In the genomic region with DNA sequence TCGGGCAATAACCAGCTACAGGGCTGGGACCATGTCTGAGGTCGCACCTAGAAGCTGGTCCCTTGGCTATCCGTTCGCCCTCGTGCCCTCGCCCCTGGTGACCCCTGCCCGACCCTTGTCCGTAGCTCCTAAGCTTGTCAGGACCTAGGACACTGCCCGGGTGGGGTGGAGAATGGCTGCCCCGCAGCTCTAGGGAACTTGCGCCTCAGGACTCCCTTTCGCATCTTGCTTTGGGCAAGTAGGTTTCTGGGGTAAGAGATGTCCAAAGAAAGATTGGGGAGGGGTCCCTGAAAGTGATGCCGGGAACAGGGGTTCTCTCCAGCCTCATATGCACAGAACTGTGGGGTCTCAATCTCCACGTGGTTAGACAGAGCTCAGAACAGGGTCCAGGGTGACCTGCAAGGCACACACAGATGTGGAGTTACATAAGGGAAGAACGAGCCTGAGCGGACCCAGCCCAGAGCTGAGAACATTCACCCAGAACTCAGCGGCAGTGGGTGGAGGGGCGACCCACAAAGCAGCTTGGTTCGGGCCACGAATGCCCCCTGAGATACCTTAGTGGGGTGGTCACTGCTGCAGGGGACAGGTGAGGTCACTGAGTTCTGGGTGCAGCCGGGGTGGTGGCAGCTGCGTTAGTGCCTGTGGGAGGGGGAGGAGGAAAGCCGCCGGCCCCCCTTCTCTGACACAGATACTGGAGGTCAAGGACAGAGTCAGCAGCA, we compare ENCODE assay signal across 8 mouse cellular contexts. TPM values are rescaled to one million over a fixed set of nuclear protein-coding genes. Genes with fewer than 3 reads are reported as not detected.
DNase-seq lines count a peak whose midpoint lies in the region; ATAC-seq lines count a peak whose summit lies in the region.

No protein-coding gene starts in this region.

- intact Hi-C loops in left cerebral cortex, postnatal 4 days (cut with DNase I) = no loop called here

- peaks cover 62% of the 10 kb centered on the region for H3K27me3 ChIP-seq in kidney, embryonic 15.5 days
- H3K27me3 ChIP-seq in embryonic facial prominence, embryonic 10.5 days (replicated peaks; ENCODE audit: low read depth, poor library complexity, severe bottlenecking) = peaks cover 70% of the 10 kb centered on the region
- H3K27me3 ChIP-seq in hindbrain, embryonic 13.5 days = peaks cover 62% of the 10 kb centered on the region
- H3K27me3 ChIP-seq in midbrain, embryonic 13.5 days = peaks cover 64% of the 10 kb centered on the region

- 10% methylated on average over 24 of the region's 24 CpGs for WGBS in kidney, embryonic 15.5 days
- 8% methylated on average over 24 of the region's 24 CpGs for WGBS in embryonic facial prominence, embryonic 10.5 days
- WGBS in hindbrain, embryonic 13.5 days = 10% methylated on average over 24 of the region's 24 CpGs
- 11% methylated on average over 24 of the region's 24 CpGs for WGBS in midbrain, embryonic 13.5 days

- peak overlapping the region; percentile 55 for H3K4me3 ChIP-seq in kidney, embryonic 15.5 days (replicated peaks)
- peak overlapping the region; percentile 66 for H3K4me3 ChIP-seq in embryonic facial prominence, embryonic 10.5 days
- H3K4me3 ChIP-seq in hindbrain, embryonic 13.5 days = peak overlapping the region; percentile 57
- peak overlapping the region; percentile 64 for H3K4me3 ChIP-seq in midbrain, embryonic 13.5 days (replicated peaks)

- no peak for DNase-seq in kidney, adult 18-20 months
- DNase-seq in embryonic facial prominence, embryonic 10.5 days (ENCODE audit: low spot score) = no peak
- DNase-seq in c-Kit-positive CD71-positive TER-119-positive erythroid progenitor cells, embryonic 14.5 days (ENCODE audit: low spot score) = no peak
- DNase-seq in left cerebral cortex, postnatal 4 days = no peak
- no peak for DNase-seq in ovary, postnatal 36 days (ENCODE audit: low spot score)

- H3K27ac ChIP-seq in kidney, embryonic 15.5 days = no peak overlapping the region
- H3K27ac ChIP-seq in embryonic facial prominence, embryonic 10.5 days (replicated peaks) = no peak overlapping the region
- peak overlapping the region; percentile 8; the same call in 1 of the 2 replicates for H3K27ac ChIP-seq in hindbrain, embryonic 13.5 days
- no peak overlapping the region for H3K27ac ChIP-seq in midbrain, embryonic 13.5 days

- peak overlapping the region; percentile 99 for H3K4me2 ChIP-seq in kidney, embryonic 15.5 days
- H3K4me2 ChIP-seq in hindbrain, embryonic 13.5 days = peak overlapping the region; percentile 95
- H3K4me2 ChIP-seq in midbrain, embryonic 13.5 days (replicated peaks) = peak overlapping the region; percentile 95

- no peak overlapping the region for H3K9ac ChIP-seq in kidney, embryonic 15.5 days
- H3K9ac ChIP-seq in hindbrain, embryonic 13.5 days = peak overlapping the region; percentile 74
- H3K9ac ChIP-seq in midbrain, embryonic 13.5 days (replicated peaks) = peak overlapping the region; percentile 76; the same call in 1 of the 2 replicates

- H3K4me1 ChIP-seq in kidney, embryonic 15.5 days = peaks cover 25% of the 10 kb centered on the region
- peaks cover 35% of the 10 kb centered on the region for H3K4me1 ChIP-seq in embryonic facial prominence, embryonic 10.5 days
- H3K4me1 ChIP-seq in hindbrain, embryonic 13.5 days (replicated peaks) = peaks cover 45% of the 10 kb centered on the region
- H3K4me1 ChIP-seq in midbrain, embryonic 13.5 days (replicated peaks) = peaks cover 53% of the 10 kb centered on the region

- H3K36me3 ChIP-seq in kidney, embryonic 15.5 days = no peaks in the 10 kb centered on the region
- H3K36me3 ChIP-seq in embryonic facial prominence, embryonic 10.5 days (replicated peaks) = no peaks in the 10 kb centered on the region
- no peaks in the 10 kb centered on the region for H3K36me3 ChIP-seq in hindbrain, embryonic 13.5 days
- no peaks in the 10 kb centered on the region; the same call in 1 of the 2 replicates for H3K36me3 ChIP-seq in midbrain, embryonic 13.5 days

- no peak; the same call in 1 of the 2 replicates for ATAC-seq in kidney, embryonic 15.5 days (replicated peaks; ENCODE audit: low FRiP score)
- peak; percentile 18; the same call in 1 of the 2 replicates for ATAC-seq in hindbrain, embryonic 13.5 days (ENCODE audit: low FRiP score)
- ATAC-seq in midbrain, embryonic 13.5 days = no peak

- H3K9me3 ChIP-seq in kidney, embryonic 15.5 days (replicated peaks) = no peaks in the 10 kb centered on the region
- H3K9me3 ChIP-seq in embryonic facial prominence, embryonic 10.5 days = no peaks in the 10 kb centered on the region
- no peaks in the 10 kb centered on the region for H3K9me3 ChIP-seq in hindbrain, embryonic 13.5 days
- H3K9me3 ChIP-seq in midbrain, embryonic 13.5 days = no peaks in the 10 kb centered on the region

RNA-seq across cellular contexts. Expression of gene Hrh3, which starts 0.5 kb away (rescaled TPM):
- not detected in 2 replicates for polyA plus RNA-seq in kidney, embryonic 15.5 days (2015; fragmentation: Nextera tagmentation; extraction: Ambion mirVana)
- 0.49 and 0.67 TPM in 2 replicates for polyA plus RNA-seq in embryonic facial prominence, embryonic 10.5 days (2016; fragmentation: Nextera tagmentation; extraction: Ambion mirVana)
- polyA plus RNA-seq in hindbrain, embryonic 13.5 days (2015; fragmentation: Nextera tagmentation; extraction: Ambion mirVana) = 3.1 TPM in 2 replicates
- 4.4 and 5.1 TPM in 2 replicates for polyA plus RNA-seq in midbrain, embryonic 13.5 days (2015; fragmentation: Nextera tagmentation; extraction: Ambion mirVana)
- 10 to 100 TPM; 16.6 to 17.4 TPM for total RNA-seq in left cerebral cortex, postnatal 4 days (2021)

RNA-seq across cellular contexts. Expression of gene Osbpl2, which starts 14.3 kb away (rescaled TPM):
- 30.3 and 32.1 TPM in 2 replicates for polyA plus RNA-seq in kidney, embryonic 15.5 days (2015; fragmentation: Nextera tagmentation; extraction: Ambion mirVana)
- polyA plus RNA-seq in embryonic facial prominence, embryonic 10.5 days (2016; fragmentation: Nextera tagmentation; extraction: Ambion mirVana) = 23.6 and 24.9 TPM in 2 replicates
- 58.2 and 60.8 TPM in 2 replicates for polyA plus RNA-seq in hindbrain, embryonic 13.5 days (2015; fragmentation: Nextera tagmentation; extraction: Ambion mirVana)
- 60.6 and 66.1 TPM in 2 replicates for polyA plus RNA-seq in midbrain, embryonic 13.5 days (2015; fragmentation: Nextera tagmentation; extraction: Ambion mirVana)
- total RNA-seq in left cerebral cortex, postnatal 4 days (2021) = 10 to 100 TPM; 61.9 to 64.5 TPM

RNA-seq across cellular contexts. Expression of gene Mtg2, which starts 34.4 kb away (rescaled TPM):
- polyA plus RNA-seq in kidney, embryonic 15.5 days (2015; fragmentation: Nextera tagmentation; extraction: Ambion mirVana) = 26.4 TPM in 2 replicates
- 31.3 and 33.0 TPM in 2 replicates for polyA plus RNA-seq in embryonic facial prominence, embryonic 10.5 days (2016; fragmentation: Nextera tagmentation; extraction: Ambion mirVana)
- 31.9 and 35.0 TPM in 2 replicates for polyA plus RNA-seq in hindbrain, embryonic 13.5 days (2015; fragmentation: Nextera tagmentation; extraction: Ambion mirVana)
- 37.1 and 37.3 TPM in 2 replicates for polyA plus RNA-seq in midbrain, embryonic 13.5 days (2015; fragmentation: Nextera tagmentation; extraction: Ambion mirVana)
- total RNA-seq in left cerebral cortex, postnatal 4 days (2021) = 10 to 100 TPM; 19.8 to 20.5 TPM
